In genomic region chr8:70501820-70502529, GRCm38 (mm10) we compare ENCODE assay signal across 9 mouse cellular contexts. TPM values are rescaled to one million over a fixed set of nuclear protein-coding genes. Genes with fewer than 3 reads are reported as not detected.
DNase-seq lines count a peak whose midpoint lies in the region; ATAC-seq and TF ChIP-seq lines count a peak whose summit lies in the region.
"Had no signal": no experiment of that assay in that cellular context is flagged by ENCODE, and none has a peak within 500 bp of the region (broad histone marks: within the 10 kb centered on the region; RNA-seq: fewer than 3 reads in every experiment).

No protein-coding gene starts in this region.

- H3K9ac ChIP-seq in embryonic facial prominence, embryonic 14.5 days (ENCODE audit: low read depth, low read length): 0 out of 2 replicates have a peak overlapping the region, but pooled peaks have one; percentile 20
- no peak overlapping the region for H3K9ac ChIP-seq in heart, postnatal 0 days (replicated peaks; ENCODE audit: low read depth, low read length)
- H3K9ac ChIP-seq in liver, embryonic 16.5 days (ENCODE audit: low read depth, low read length): no peak overlapping the region; the same call in 1 of the 2 replicates

- no peak overlapping the region for H3K27ac ChIP-seq in embryonic facial prominence, embryonic 14.5 days (replicated peaks; ENCODE audit: low read depth, low read length)
- H3K27ac ChIP-seq in heart, postnatal 0 days (ENCODE audit: low read depth): no peak overlapping the region
- no peak overlapping the region for H3K27ac ChIP-seq in liver, embryonic 16.5 days (ENCODE audit: low read length)

- DNase-seq in kidney, postnatal 14 days: peak; percentile 21
- no peak for DNase-seq in kidney, postnatal 36 days
- DNase-seq in embryonic facial prominence, embryonic 14.5 days (ENCODE audit: low spot score): peak; percentile 58
- no peak for DNase-seq in heart, postnatal 0 days (ENCODE audit: low spot score)
- DNase-seq in adipocyte (ENCODE audit: low spot score): no peak
- no peak for DNase-seq in thymus, postnatal 36 days
- DNase-seq in adrenal gland, postnatal 4 days (ENCODE audit: low spot score in 2 of 2): no peak

- no peak for TF ChIP-seq CTCF in heart, postnatal 0 days (IDR thresholded peaks at IDR 0.05; ENCODE audit: low read depth)

- no peaks in the 10 kb centered on the region for H3K9me3 ChIP-seq in embryonic facial prominence, embryonic 14.5 days (ENCODE audit: control insufficient read depth, low read length)
- H3K9me3 ChIP-seq in heart, postnatal 0 days (replicated peaks; ENCODE audit: control insufficient read depth, low read length): no peaks in the 10 kb centered on the region
- no peaks in the 10 kb centered on the region for H3K9me3 ChIP-seq in liver, embryonic 16.5 days (replicated peaks; ENCODE audit: control insufficient read depth, low read length)

- peaks cover 10% of the 10 kb centered on the region for H3K36me3 ChIP-seq in embryonic facial prominence, embryonic 14.5 days (ENCODE audit: control insufficient read depth, insufficient read depth, low read length)
- H3K36me3 ChIP-seq in heart, postnatal 0 days (replicated peaks; ENCODE audit: control insufficient read depth, insufficient read depth, low read length): no peaks in the 10 kb centered on the region
- H3K36me3 ChIP-seq in liver, embryonic 16.5 days (ENCODE audit: control insufficient read depth, insufficient read depth): no peaks in the 10 kb centered on the region

- H3K4me2 ChIP-seq in embryonic facial prominence, embryonic 14.5 days (ENCODE audit: low read depth, low read length): peak overlapping the region; percentile 8; the same call in 1 of the 2 replicates
- peak overlapping the region; percentile 42 for H3K4me2 ChIP-seq in heart, postnatal 0 days (ENCODE audit: low read depth, low read length)
- peak overlapping the region; percentile 49 for H3K4me2 ChIP-seq in liver, embryonic 16.5 days (ENCODE audit: low read depth, low read length)

- H3K4me1 ChIP-seq in embryonic facial prominence, embryonic 14.5 days (ENCODE audit: control insufficient read depth, insufficient read depth, low read length): peaks cover 41% of the 10 kb centered on the region
- H3K4me1 ChIP-seq in heart, postnatal 0 days (ENCODE audit: control insufficient read depth, insufficient read depth): peaks cover 20% of the 10 kb centered on the region
- peaks cover 60% of the 10 kb centered on the region for H3K4me1 ChIP-seq in liver, embryonic 16.5 days (ENCODE audit: control insufficient read depth, low read depth, low read length)

- ATAC-seq in embryonic facial prominence, embryonic 14.5 days (ENCODE audit: low read depth): no peak
- ATAC-seq in heart, postnatal 0 days (ENCODE audit: insufficient read depth, low read depth): no peak
- ATAC-seq in liver, embryonic 16.5 days (ENCODE audit: low read depth): no peak

- no peak overlapping the region for H3K4me3 ChIP-seq in embryonic facial prominence, embryonic 14.5 days (ENCODE audit: low read depth, low read length)
- no peak overlapping the region for H3K4me3 ChIP-seq in heart, postnatal 0 days (ENCODE audit: low read depth, low read length)
- peak overlapping the region; percentile 19; the same call in 1 of the 2 replicates for H3K4me3 ChIP-seq in liver, embryonic 16.5 days (ENCODE audit: low read depth, low read length)

- H3K27me3 ChIP-seq in embryonic facial prominence, embryonic 14.5 days (replicated peaks; ENCODE audit: control insufficient read depth, insufficient read depth, low read length): peaks cover 37% of the 10 kb centered on the region
- peaks cover 57% of the 10 kb centered on the region for H3K27me3 ChIP-seq in heart, postnatal 0 days (ENCODE audit: control insufficient read depth, insufficient read depth, low read length)
- H3K27me3 ChIP-seq in liver, embryonic 16.5 days (ENCODE audit: control insufficient read depth, insufficient read depth, low read depth, low read length): peaks cover 47% of the 10 kb centered on the region

- TF ChIP-seq EP300 in heart, postnatal 0 days (IDR thresholded peaks at IDR 0.05; ENCODE audit: low read depth): no peak

- 26% methylated on average over 12 of the region's 23 CpGs for WGBS in embryonic facial prominence, embryonic 14.5 days
- WGBS in heart, postnatal 0 days: 10% methylated on average over 23 of the region's 23 CpGs
- WGBS in liver, embryonic 16.5 days (ENCODE audit: insufficient replicate concordance): 12% methylated on average over 23 of the region's 23 CpGs

RNA-seq across cellular contexts. Expression of gene Rex1bd, which starts 4.6 kb away (rescaled TPM):
- polyA plus RNA-seq in embryonic facial prominence, embryonic 14.5 days (2014; fragmentation: Nextera tagmentation; extraction: Ambion mirVana): 144 and 148 TPM in 2 replicates
- 121 and 145 TPM in 2 replicates for total RNA-seq in heart, postnatal 0 days (2014; rRNA removed; ENCODE audit: low replicate concordance)
- polyA plus RNA-seq in heart, postnatal 0 days (2015; fragmentation: Nextera tagmentation; extraction: Ambion mirVana): 139 and 146 TPM in 2 replicates
- 53.7 and 55.6 TPM in 2 replicates for polyA plus RNA-seq in liver, embryonic 16.5 days (2015; fragmentation: Nextera tagmentation; extraction: Ambion mirVana)
- total RNA-seq in adrenal gland, postnatal 4 days (2021): 100 to 1,000 TPM; 105 to 109 TPM

RNA-seq across cellular contexts. Expression of gene Uba52, which starts 8.6 kb away (rescaled TPM):
- 991 and 1,091 TPM in 2 replicates for polyA plus RNA-seq in embryonic facial prominence, embryonic 14.5 days (2014; fragmentation: Nextera tagmentation; extraction: Ambion mirVana)
- total RNA-seq in heart, postnatal 0 days (2014; rRNA removed; ENCODE audit: low replicate concordance): 887 and 1,064 TPM in 2 replicates
- polyA plus RNA-seq in heart, postnatal 0 days (2015; fragmentation: Nextera tagmentation; extraction: Ambion mirVana): 1,011 and 1,075 TPM in 2 replicates
- 490 and 558 TPM in 2 replicates for polyA plus RNA-seq in liver, embryonic 16.5 days (2015; fragmentation: Nextera tagmentation; extraction: Ambion mirVana)
- 1,000 to 10,000 TPM; 1,529 to 1,618 TPM for total RNA-seq in adrenal gland, postnatal 4 days (2021)

RNA-seq across cellular contexts. Expression of gene Crlf1, which starts 9.0 kb away (rescaled TPM):
- polyA plus RNA-seq in embryonic facial prominence, embryonic 14.5 days (2014; fragmentation: Nextera tagmentation; extraction: Ambion mirVana): 67.3 and 68.1 TPM in 2 replicates
- total RNA-seq in heart, postnatal 0 days (2014; rRNA removed; ENCODE audit: low replicate concordance): not detected in 2 replicates
- polyA plus RNA-seq in heart, postnatal 0 days (2015; fragmentation: Nextera tagmentation; extraction: Ambion mirVana): 0.16 and 0.66 TPM in 2 replicates
- 0.83 and 1.3 TPM in 2 replicates for polyA plus RNA-seq in liver, embryonic 16.5 days (2015; fragmentation: Nextera tagmentation; extraction: Ambion mirVana)
- under 1 TPM in 1 of 2 experiments, not detected in 1; 0.45 TPM for total RNA-seq in adrenal gland, postnatal 4 days (2021)
- total RNA-seq: hematopoietic stem cell, adult 5-6 weeks had no signal

RNA-seq across cellular contexts. Expression of gene Tmem59l, which starts 14.8 kb away (rescaled TPM):
- 10.2 and 14.5 TPM in 2 replicates for polyA plus RNA-seq in embryonic facial prominence, embryonic 14.5 days (2014; fragmentation: Nextera tagmentation; extraction: Ambion mirVana)
- total RNA-seq in heart, postnatal 0 days (2014; rRNA removed; ENCODE audit: low replicate concordance): not detected in 2 replicates
- polyA plus RNA-seq in heart, postnatal 0 days (2015; fragmentation: Nextera tagmentation; extraction: Ambion mirVana): not detected in 2 replicates
- not detected in 2 replicates for polyA plus RNA-seq in liver, embryonic 16.5 days (2015; fragmentation: Nextera tagmentation; extraction: Ambion mirVana)
- 1 to 10 TPM; 3.6 to 5.0 TPM for total RNA-seq in adrenal gland, postnatal 4 days (2021)

RNA-seq across cellular contexts. Expression of gene Klhl26, which starts 25.2 kb away (rescaled TPM):
- polyA plus RNA-seq in embryonic facial prominence, embryonic 14.5 days (2014; fragmentation: Nextera tagmentation; extraction: Ambion mirVana): 18.7 and 21.5 TPM in 2 replicates
- total RNA-seq in heart, postnatal 0 days (2014; rRNA removed; ENCODE audit: low replicate concordance): 15.8 and 22.6 TPM in 2 replicates
- 7.1 and 8.7 TPM in 2 replicates for polyA plus RNA-seq in heart, postnatal 0 days (2015; fragmentation: Nextera tagmentation; extraction: Ambion mirVana)
- 5.6 and 7.1 TPM in 2 replicates for polyA plus RNA-seq in liver, embryonic 16.5 days (2015; fragmentation: Nextera tagmentation; extraction: Ambion mirVana)
- 10 to 100 TPM; 18.7 to 20.4 TPM for total RNA-seq in adrenal gland, postnatal 4 days (2021)

Comparison
In these comparisons a context has a peak if more than half of its experiments do, and no peak if none do; other contexts are left out.
1. DNase-seq: peak in kidney, postnatal 14 days (single experiment) and embryonic facial prominence, embryonic 14.5 days (single experiment); none in kidney, postnatal 36 days (0 of 2), heart, postnatal 0 days (single experiment), adipocyte (single experiment), thymus, postnatal 36 days (0 of 2) and adrenal gland, postnatal 4 days (0 of 2).
2. RNA of gene Crlf1, which starts 9.0 kb away (polyA plus RNA-seq): 67.3 to 68.1 TPM in embryonic facial prominence, embryonic 14.5 days; 0.83 to 1.3 TPM in liver, embryonic 16.5 days and 0.16 to 0.66 TPM in heart, postnatal 0 days; every median in the first group is over 10 times any median in the second.
3. Peak in every context shown above with its lines, with median percentiles within 50 percentile points of each other: H3K4me2 ChIP-seq.